Mouse (Mus musculus) heart, embryonic 10.5 days (tissue): ENCODE results near the gene Klf13. TPM values are rescaled to one million over a fixed set of nuclear protein-coding genes. Genes with fewer than 3 reads are reported as not detected.

ENCODE experiments used
- DNase-seq: peaks from one replicate; pipeline ENCODE4 v3.0.0-alpha.2; 2017; ENCODE audit warnings: low spot score
- H3K27ac ChIP-seq: fragments of 300-500 bp; sonication (generic); 2 replicates; pipeline ENCODE4 v1.5.1; 2016; ENCODE audit warnings: mild to moderate bottlenecking
- H3K27me3 ChIP-seq: fragments of 300-500 bp; sonication (generic); 2 replicates; pipeline ENCODE4 v1.6.1; 2016; ENCODE audit warnings: mild to moderate bottlenecking; ENCODE audit not compliant: poor library complexity, insufficient read depth, severe bottlenecking
- H3K36me3 ChIP-seq: fragments of 300-500 bp; sonication (generic); 2 replicates; pipeline ENCODE4 v1.6.1; 2016; ENCODE audit warnings: mild to moderate bottlenecking, moderate library complexity
- H3K4me1 ChIP-seq: fragments of 300-500 bp; sonication (generic); 2 replicates; pipeline ENCODE4 v1.6.1; 2016; ENCODE audit warnings: mild to moderate bottlenecking
- H3K4me3 ChIP-seq: fragments of 300-500 bp; sonication (generic); 2 replicates; pipeline ENCODE4 v1.5.1; 2016; ENCODE audit warnings: mild to moderate bottlenecking, moderate library complexity
- H3K9me3 ChIP-seq: fragments of 300-500 bp; sonication (generic); 2 replicates; pipeline ENCODE4 v1.6.1; 2016; ENCODE audit warnings: mild to moderate bottlenecking, moderate library complexity
- WGBS: fragments of 180-500 bp; shearing (Covaris S2); methylation state at CpG from one replicate; pipeline ENCODE4 v1.1.7; 2016; 5-methylcytosine and 5-hydroxymethylcytosine counted together
- polyA plus RNA-seq: library from polyadenylated mRNA; unstranded; fragments of >200 nt; fragmentation: Nextera tagmentation; extraction: Ambion mirVana; gene quantifications from 2 replicates; pipeline ENCODE4 v1.2.1, GENCODE M21; 2016

Klf13 gene
- 17.3 and 18.3 TPM in 2 replicates for polyA plus RNA-seq

DNA sequence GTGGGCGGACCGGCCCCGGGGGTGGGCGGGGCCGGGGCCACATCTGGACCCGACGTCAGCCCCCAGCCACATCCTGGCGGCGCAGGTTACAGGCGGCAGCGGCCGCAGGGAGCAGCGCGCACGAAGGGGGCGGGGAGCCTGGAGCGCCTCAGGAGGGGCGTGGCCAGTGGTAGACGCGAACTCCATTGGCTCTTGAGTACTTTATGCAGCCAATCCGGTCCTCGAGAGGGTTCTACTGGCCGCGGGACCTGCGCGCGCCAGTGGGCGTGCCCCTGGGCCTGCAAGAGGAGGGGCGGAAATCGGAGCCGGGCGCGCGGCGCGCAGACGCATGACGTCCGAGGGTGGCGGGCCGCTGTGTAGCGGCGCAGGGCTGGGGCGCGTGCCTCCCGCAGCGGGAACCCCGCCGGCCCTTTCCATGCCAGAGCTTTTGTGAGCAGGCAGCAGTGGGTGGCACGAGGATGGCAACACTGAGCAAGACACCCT is at the start of gene Klf13:
Klf13 (minus strand) TSS at position 2 of the 483 bp plus-strand sequence.
- H3K27me3 ChIP-seq: no peaks in the 10 kb centered on the region
- H3K4me3 ChIP-seq: peak within 1 kb of the TSS; percentile 91
- DNase-seq: peak; percentile 100
- H3K27ac ChIP-seq: peak within 1 kb of the TSS; percentile 98
- under 1% methylated on average over 50 of the region's 50 CpGs for WGBS
- no peaks in the 10 kb centered on the region for H3K9me3 ChIP-seq
- H3K4me1 ChIP-seq: peaks cover 26% of the 10 kb centered on the region
- H3K36me3 ChIP-seq: no peaks in the 10 kb centered on the region

DNA sequence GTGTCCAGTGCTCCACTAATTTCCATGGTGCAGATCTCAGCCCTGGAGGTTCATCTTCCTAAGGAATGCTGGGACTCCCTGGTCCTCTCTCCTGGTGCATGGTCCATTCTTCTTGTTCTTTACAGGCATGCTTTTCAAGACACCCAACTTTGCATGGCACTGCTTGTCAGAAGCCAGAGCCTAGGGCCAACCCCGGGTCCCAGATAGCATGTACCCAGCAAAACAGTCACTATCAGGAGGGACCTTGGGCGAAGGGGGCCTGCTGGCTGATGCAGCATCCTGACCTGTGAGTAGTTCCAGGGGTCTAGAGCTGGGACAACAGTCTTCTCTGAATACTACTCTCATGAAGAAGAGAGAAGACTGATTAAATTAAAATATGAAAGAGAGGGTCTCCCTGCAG is 49.7 kb upstream of the Klf13 start:
- WGBS: 76% methylated on average over 2 of the region's 2 CpGs
- Histone ChIP-seq H3K4me3 (no peak overlapping the region), H3K27me3 (no peaks in the 10 kb centered on the region), H3K27ac (no peak overlapping the region), H3K36me3 (no peaks in the 10 kb centered on the region), H3K4me1 (peaks cover 24% of the 10 kb centered on the region), H3K9me3 (no peaks in the 10 kb centered on the region)
- DNase-seq: no peak

DNA sequence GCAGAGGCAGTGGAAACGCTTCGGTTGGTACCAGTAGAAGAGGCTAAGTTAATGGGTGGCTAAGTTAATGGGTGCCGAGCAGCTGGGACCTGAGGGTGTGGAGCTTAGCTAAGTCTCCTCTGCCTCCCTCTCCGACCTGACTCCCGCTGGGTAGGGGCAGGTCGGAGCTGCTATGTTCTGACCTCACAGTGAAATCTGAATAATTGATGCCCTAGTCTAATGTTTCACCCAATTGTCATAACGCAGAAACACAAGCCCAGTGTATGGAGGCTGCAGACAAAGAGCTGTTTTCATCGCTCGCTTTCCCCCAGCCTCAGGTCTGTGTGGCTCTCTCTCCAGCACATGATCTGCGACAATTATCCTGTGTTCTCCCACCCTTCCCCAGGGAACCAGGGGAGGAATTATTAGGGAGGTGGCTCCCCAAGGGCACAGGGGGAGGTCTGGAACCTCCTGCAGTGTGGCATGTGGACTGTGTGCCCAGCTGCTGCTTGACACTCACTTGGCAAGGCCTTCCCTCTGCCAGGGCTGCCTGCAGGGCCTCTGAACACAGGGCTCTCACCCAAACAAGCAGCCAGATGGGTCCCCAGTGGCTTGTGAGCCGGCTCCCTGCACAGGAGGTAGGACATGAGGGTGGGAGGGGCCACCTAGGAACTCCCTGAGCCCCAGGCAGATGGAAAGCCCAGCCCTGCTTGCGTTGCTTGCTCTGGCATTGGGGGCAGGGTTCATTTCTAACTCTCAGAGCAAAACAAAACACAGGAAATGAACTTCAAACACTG is 47.9 kb upstream of the Klf13 start:
- Histone ChIP-seq H3K4me1 (peaks cover 21% of the 10 kb centered on the region), H3K27me3 (no peaks in the 10 kb centered on the region), H3K27ac (peak overlapping the region; percentile 63; the same call in 1 of the 2 replicates), H3K36me3 (no peaks in the 10 kb centered on the region), H3K9me3 (no peaks in the 10 kb centered on the region), H3K4me3 (no peak overlapping the region)
- no peak for DNase-seq
- 51% methylated on average over 12 of the region's 12 CpGs for WGBS

DNA sequence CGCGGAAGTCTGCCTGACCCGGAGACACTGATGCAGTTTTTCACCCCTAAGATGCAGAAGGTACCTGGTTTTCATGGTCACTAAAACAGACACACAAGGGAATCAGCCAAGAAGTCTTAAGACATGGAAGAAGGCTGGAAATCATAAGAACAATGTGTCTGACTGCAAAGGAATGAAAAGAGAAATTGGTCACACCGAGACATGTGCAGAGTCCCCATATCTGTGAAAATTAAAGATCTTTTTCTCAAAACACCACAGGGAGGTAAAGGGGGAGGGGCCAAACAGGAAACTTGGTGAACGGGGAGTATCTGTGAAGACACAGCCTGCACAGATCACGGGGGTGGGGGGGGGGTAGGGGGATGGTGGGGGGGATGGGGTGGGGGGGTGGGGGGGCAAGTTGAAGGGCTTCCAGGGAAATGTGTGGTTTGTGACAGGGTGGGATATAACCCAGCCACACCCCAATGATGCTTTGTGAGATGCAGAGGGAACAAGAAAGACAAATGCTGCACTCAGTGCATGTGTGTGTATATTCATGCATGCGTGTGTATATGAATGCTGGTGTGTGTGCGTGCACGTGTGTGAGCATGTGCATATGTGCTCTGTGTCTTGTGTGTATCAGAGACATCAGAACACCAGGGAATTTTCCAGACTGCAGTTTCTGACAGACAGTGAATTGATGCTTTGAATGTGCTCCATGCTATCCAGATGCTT is 47.1 kb upstream of the Klf13 start:
- 66% methylated on average over 9 of the region's 9 CpGs for WGBS
- Histone ChIP-seq H3K27me3 (no peaks in the 10 kb centered on the region), H3K4me3 (no peak overlapping the region), H3K4me1 (peaks cover 15% of the 10 kb centered on the region), H3K27ac (no peak overlapping the region), H3K36me3 (no peaks in the 10 kb centered on the region), H3K9me3 (no peaks in the 10 kb centered on the region)
- no peak for DNase-seq

DNA sequence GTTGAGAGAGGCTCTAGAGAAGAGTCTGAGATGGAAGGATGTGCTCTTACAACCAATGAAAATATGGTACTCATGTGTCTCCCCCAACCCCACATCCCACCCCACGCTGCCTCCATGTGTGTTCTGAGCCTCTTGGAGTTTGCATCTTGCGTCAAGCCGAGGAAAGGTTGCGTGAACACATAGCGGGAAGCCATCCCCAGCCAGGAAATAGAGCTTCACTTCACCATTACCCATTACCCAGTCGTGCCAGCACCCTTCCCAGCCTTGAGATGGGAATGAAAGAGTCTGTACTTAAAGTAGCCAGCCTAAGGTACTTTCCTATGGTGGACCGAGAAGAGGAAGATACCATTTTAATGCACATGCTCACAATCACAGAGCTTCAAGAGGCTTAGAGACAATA is 46.6 kb upstream of the Klf13 start:
- no peak for DNase-seq
- Histone ChIP-seq H3K4me3 (no peak overlapping the region), H3K4me1 (peaks cover 15% of the 10 kb centered on the region), H3K27me3 (no peaks in the 10 kb centered on the region), H3K27ac (no peak overlapping the region), H3K36me3 (no peaks in the 10 kb centered on the region), H3K9me3 (no peaks in the 10 kb centered on the region)
- 77% methylated on average over 7 of the region's 7 CpGs for WGBS

DNA sequence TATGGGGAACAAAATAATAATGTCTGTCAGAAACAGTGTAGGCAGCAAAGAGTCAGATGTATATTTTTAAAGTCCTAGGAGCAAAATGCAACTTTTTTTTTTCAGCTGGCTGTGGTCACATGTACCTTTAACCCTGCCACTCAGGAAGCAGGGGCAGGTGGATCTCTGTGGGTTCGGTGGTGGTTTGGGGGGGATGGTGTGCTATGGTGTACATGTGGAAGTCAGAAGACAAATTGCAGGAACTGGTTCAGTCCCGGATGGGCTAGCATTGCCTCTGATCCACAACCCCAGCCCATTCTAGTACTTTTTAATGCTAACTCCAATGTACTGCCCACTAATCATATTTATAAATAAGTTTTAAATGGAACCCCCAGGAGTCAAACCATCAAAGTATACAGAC is 45.6 kb upstream of the Klf13 start:
- Histone ChIP-seq H3K9me3 (no peaks in the 10 kb centered on the region), H3K36me3 (no peaks in the 10 kb centered on the region), H3K4me1 (peaks cover 15% of the 10 kb centered on the region), H3K27me3 (no peaks in the 10 kb centered on the region), H3K27ac (no peak overlapping the region), H3K4me3 (no peak overlapping the region)
- WGBS: 81% methylated on average over 2 of the region's 2 CpGs
- DNase-seq: no peak

DNA sequence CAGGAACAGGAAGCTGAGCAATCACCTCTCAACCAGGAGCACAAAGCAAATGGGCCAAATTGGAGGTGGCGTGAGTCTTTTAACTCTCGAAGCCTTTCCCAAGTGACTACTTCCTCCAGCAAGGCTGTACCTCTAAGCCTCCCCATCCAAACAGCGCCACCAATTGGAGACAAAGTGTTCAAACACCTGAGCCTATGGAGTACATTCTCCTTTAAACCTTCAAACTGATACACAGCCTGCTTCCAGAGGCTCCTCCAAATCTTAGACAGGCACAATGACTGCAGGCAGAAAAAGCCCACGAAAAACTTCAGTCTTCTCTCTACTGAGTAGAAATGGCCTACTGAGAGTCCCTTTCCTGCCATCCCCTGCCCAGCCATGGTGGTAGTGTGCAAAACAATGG is 38.9 kb upstream of the Klf13 start:
- no peak overlapping the region for H3K4me3 ChIP-seq
- no peaks in the 10 kb centered on the region for H3K4me1 ChIP-seq
- 90% methylated on average over 4 of the region's 4 CpGs for WGBS
- no peak for DNase-seq
- no peak overlapping the region for H3K27ac ChIP-seq
- no peaks in the 10 kb centered on the region for H3K27me3 ChIP-seq
- H3K36me3 ChIP-seq: no peaks in the 10 kb centered on the region
- H3K9me3 ChIP-seq: peaks cover 3% of the 10 kb centered on the region; the same call in 1 of the 2 replicates

DNA sequence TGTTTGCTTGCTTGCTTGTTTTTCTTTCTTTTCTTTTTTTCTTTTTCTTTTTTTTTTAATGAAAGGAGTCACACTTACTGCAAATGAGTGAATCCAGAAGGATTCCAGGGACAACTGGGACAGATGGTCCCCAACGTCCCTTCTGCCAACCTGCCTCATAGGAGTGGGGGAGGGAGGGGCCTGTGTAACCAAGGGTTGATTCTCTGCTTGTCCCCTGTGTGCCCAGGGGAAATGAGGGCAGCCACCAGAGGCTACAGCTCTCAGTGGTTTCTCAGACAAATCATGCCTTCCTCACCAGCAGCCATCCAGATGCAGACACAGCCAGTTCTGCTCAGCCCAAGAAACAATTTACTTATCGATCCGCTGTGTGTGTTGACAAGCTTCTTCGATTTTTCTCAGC is 32.3 kb upstream of the Klf13 start:
- no peak for DNase-seq
- H3K9me3 ChIP-seq: no peaks in the 10 kb centered on the region
- WGBS: 70% methylated on average over 4 of the region's 4 CpGs
- 0 out of 2 replicates have a peak, but pooled peaks cover 1% of the 10 kb centered on the region for H3K4me1 ChIP-seq
- no peaks in the 10 kb centered on the region for H3K27me3 ChIP-seq
- no peak overlapping the region for H3K27ac ChIP-seq
- H3K36me3 ChIP-seq: no peaks in the 10 kb centered on the region
- no peak overlapping the region for H3K4me3 ChIP-seq

DNA sequence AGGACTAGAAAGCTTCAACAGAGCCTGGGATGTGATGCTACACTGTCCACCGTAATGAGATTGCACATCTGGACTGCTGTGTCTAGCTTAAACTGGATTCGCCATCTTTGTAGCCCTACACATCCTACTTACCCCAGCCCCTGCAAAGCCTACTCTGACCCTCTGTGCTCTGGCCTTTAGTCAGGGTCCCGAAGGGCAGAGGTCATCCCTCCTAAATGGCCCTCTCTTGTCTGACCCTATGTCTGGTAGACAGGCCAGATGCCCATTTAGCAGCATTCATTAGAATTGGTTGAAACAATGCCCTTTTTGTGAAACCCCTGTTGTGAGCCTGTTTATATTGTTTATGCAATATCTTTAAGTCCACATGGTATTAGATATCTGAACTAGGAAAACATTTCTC is 31.2 kb upstream of the Klf13 start:
- Histone ChIP-seq H3K36me3 (no peaks in the 10 kb centered on the region), H3K27ac (no peak overlapping the region), H3K27me3 (no peaks in the 10 kb centered on the region), H3K4me1 (0 out of 2 replicates have a peak, but pooled peaks cover 9% of the 10 kb centered on the region), H3K4me3 (no peak overlapping the region), H3K9me3 (no peaks in the 10 kb centered on the region)
- WGBS: 83% methylated on average over 3 of the region's 3 CpGs
- no peak for DNase-seq

DNA sequence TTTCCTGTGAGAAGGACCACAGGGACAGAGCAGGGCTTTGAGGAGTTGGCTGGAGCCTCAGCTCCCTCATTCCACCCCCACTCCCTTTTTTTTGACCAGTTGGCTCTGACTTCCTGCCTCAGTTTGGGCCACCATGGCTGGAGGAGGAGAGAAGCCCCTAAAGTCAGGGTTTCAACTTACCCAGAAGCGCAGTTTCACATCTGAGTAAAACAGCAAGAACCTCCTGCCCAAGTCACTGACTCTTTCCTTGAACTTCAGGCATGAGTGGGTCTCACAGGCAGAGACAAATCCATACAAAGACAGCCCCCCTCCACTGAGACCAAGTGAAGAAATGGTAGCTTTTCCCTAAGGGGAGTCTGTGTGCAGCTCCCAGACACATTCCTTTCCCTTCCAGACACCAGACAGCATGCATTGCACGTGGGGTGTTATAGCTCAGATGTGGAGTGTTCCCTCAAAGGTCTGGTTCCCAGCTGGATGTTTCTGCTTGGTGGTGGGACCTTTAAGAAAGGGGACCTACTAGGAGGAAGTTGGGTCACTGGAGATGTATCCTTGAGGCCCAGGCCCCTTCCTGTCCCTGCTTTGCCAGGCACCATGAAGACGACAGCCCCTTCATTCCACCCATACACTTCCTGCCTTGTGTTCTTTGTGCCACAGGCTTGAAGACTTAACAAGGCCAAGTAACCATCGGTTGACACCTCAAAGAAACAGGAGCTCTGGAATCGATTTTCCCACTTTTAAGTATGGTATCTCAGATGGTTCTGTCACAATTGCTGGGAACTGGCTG is 27.1 kb upstream of the Klf13 start:
- peak overlapping the region; percentile 16; the same call in 1 of the 2 replicates for H3K27ac ChIP-seq

DNA sequence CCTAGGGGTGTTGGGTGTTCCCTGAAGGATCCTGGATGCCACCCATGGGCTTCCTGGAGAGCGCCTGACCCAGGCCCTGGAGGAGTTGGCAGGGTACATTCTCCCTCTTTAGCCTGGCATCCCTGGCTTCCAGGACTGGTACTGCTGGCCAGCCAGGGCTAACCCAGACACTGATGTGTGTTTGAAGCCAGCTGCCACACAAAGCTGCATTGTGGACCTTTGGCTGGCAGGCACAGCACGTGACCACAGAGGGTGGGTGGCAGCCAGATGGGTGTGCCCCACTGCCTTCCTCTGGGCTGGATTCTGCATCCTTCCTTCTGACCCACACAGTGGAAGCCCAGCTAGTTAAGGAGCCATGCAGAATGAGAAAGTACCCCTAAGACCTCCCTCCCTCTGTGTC is 26.4 kb upstream of the Klf13 start:
- Histone ChIP-seq H3K36me3 (no peaks in the 10 kb centered on the region), H3K9me3 (no peaks in the 10 kb centered on the region), H3K27me3 (no peaks in the 10 kb centered on the region), H3K27ac (peak overlapping the region; percentile 16; the same call in 1 of the 2 replicates), H3K4me1 (0 out of 2 replicates have a peak, but pooled peaks cover 9% of the 10 kb centered on the region), H3K4me3 (no peak overlapping the region)
- WGBS: 68% methylated on average over 2 of the region's 2 CpGs
- no peak for DNase-seq

More for the DNA sequence above, 27.1 kb upstream of the Klf13 start:
- 66% methylated on average over 5 of the region's 5 CpGs for WGBS
- Histone ChIP-seq H3K27me3 (no peaks in the 10 kb centered on the region), H3K4me3 (no peak overlapping the region), H3K9me3 (no peaks in the 10 kb centered on the region), H3K4me1 (0 out of 2 replicates have a peak, but pooled peaks cover 9% of the 10 kb centered on the region), H3K36me3 (no peaks in the 10 kb centered on the region)
- no peak for DNase-seq

DNA sequence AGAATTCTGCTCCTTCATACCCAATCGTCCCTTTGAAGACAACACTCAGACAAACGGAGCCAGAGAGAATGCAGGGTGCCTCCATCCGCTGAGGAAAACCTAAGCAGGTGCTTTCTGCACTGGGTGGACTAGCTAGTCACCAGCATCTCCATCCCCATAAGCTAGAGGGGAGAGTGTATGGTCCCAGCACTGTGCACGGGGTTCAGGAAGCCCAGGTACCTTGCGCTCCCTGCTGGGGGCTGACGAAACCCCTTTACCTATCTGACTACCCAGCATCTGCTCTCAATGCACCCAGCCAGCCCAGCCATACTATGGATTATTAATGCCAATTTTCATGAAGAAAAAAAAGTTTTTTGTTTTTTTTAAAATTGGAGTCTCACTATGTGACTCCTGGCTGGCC is 25.4 kb upstream of the Klf13 start:
- Histone ChIP-seq H3K27me3 (peaks cover under 1% of the 10 kb centered on the region; the same call in 1 of the 2 replicates), H3K27ac (no peak overlapping the region), H3K9me3 (no peaks in the 10 kb centered on the region), H3K4me1 (0 out of 2 replicates have a peak, but pooled peaks cover 9% of the 10 kb centered on the region), H3K36me3 (no peaks in the 10 kb centered on the region), H3K4me3 (no peak overlapping the region)
- WGBS: 75% methylated on average over 6 of the region's 6 CpGs
- DNase-seq: no peak
